Mouse (Mus musculus): ENCODE data around the gene Elovl3. TPM values are rescaled to one million over a fixed set of nuclear protein-coding genes. Genes with fewer than 3 reads are reported as not detected.
A peak's percentile ranks its signal among the peaks of the same experiment; 100 is the strongest.
"Not testable (repeated sequence)": the region's sequence is repeated elsewhere in the genome, so short reads cannot be mapped to it uniquely, and the experiment has no call there.

Elovl3 gene
- polyA plus RNA-seq, 1 experiment from 2014 or later: 0.06 TPM

DNA sequence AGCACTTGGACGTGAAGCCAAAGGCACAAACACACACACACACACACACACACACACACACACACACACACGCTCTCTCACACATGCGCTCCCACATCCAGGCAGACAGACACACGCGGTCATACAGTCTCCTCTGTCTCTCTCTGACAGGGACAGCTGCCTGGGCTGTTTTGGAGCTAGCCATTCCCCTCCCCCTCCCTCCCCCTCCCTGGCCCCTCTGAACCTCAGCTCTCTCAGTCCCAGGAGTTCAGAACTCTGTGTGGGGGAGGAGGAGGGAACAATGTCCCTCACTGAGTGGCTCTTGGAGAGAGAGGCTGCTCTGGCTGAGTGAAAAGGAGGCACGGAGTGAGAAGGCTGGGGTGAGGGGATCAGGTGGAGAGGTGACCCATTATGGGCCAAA lies 9.4 kb downstream of the Elovl3 start:
- H3K4me2 ChIP-seq (ENCODE audit: low read depth, low read length): no peak overlapping the region
- H3K9me3 ChIP-seq (replicated peaks; ENCODE audit: control insufficient read depth, low read length): no peaks in the 10 kb centered on the region
- no peaks in the 10 kb centered on the region for H3K36me3 ChIP-seq (ENCODE audit: control insufficient read depth, insufficient read depth, low read length)
- no peak overlapping the region for H3K27ac ChIP-seq (ENCODE audit: low read length)
- WGBS: 21% methylated on average over 6 of the region's 6 CpGs
- peaks cover 41% of the 10 kb centered on the region for H3K27me3 ChIP-seq (ENCODE audit: control insufficient read depth, insufficient read depth, low read length)
- H3K4me1 ChIP-seq (ENCODE audit: control insufficient read depth, insufficient read depth, low read length): peaks cover 17% of the 10 kb centered on the region
- H3K4me3 ChIP-seq (replicated peaks; ENCODE audit: low read length): no peak overlapping the region
- ATAC-seq (ENCODE audit: insufficient read depth, low FRiP score): 0 out of 2 replicates have a peak, but pooled peaks have one; percentile 30
- no peak overlapping the region for H3K9ac ChIP-seq (ENCODE audit: low read length)

DNA sequence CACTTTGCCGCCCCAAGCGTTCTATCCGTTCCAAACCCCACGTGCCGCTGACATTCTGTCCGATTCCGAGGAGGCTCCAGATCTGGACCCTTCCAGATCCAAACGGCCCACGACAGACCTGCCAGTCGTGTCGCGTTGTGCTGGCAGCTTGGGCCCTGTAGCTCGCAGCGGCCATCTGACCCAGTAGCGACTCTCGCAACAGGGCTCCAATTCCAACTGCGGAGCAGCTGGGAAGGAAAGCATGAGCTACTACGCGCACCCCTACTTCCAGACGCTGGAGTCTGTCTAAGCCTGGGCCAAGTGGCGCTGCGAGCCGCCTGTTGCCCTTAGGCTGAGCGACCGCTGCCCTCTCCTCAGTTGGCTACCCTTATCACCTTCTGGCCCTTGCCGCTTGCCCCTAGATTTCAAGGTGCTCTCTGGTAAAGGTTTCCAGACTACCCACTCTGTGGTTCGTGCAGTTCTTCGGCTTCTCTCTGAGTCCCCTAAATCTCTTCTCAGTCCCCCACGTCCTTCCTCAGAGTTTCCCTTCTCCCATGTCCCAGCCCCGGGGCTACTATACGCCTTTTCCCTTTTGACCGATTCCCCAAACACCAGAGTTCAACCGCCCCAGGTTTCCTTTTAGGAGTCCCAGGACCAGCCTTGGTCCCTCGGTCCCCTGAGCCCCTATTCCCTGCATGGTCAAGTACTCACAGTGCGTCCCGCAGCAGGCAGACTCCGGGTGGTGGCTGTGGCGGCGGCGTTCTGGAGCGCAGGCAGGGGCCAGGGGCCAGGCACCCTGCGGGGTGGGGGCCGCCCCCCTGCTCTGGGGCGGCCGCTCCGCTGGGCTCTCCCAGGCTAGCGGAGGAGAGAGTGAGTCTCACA lies 16.0 kb downstream of the Elovl3 start, which contains the start of gene Pitx3:
Gene Pitx3 (minus strand): TSS at position 816 of the 861 bp plus-strand sequence.
- Histone ChIP-seq H3K36me3 (ENCODE audit: control insufficient read depth, insufficient read depth, low read length) (no peaks in the 10 kb centered on the region), H3K4me3 (replicated peaks; ENCODE audit: low read length) (peak within 1 kb of the TSS; percentile 56), H3K9ac (ENCODE audit: low read length) (peak within 1 kb of the TSS; percentile 54; the same call in 1 of the 2 replicates), H3K27ac (ENCODE audit: low read length) (no peak within 1 kb of the TSS), H3K27me3 (ENCODE audit: control insufficient read depth, insufficient read depth, low read length) (peaks cover 52% of the 10 kb centered on the region), H3K9me3 (replicated peaks; ENCODE audit: control insufficient read depth, low read length) (no peaks in the 10 kb centered on the region), H3K4me1 (ENCODE audit: control insufficient read depth, insufficient read depth, low read length) (peaks cover 16% of the 10 kb centered on the region), H3K4me2 (ENCODE audit: low read depth, low read length) (peak within 1 kb of the TSS; percentile 99)
- no peak for ATAC-seq (ENCODE audit: insufficient read depth, low FRiP score)
- 3% methylated on average over 47 of the region's 47 CpGs for WGBS

DNA sequence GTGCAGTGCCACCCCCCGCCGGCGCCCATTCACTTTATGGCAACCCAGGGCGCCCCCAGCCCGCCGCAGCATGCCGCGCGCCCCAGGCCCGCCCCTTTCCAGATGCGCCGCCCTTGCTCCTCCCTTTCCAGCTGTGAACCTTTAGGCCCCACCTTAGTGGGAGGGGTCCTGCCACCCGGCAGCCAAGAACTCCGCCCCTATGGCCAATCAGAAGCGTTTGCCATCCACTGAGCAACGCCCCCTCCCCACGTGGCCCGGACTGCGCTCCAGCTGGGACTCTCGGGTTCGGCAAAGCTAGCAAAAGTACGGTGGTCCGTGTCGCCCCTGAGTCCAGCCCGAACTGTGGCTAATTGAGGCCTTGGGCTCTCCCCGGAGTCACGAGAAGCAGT lies 16.7 kb downstream of the Elovl3 start:
- ATAC-seq (ENCODE audit: insufficient read depth, low FRiP score): peak; percentile 78
- peak overlapping the region; percentile 54; the same call in 1 of the 2 replicates for H3K9ac ChIP-seq (ENCODE audit: low read length)
- H3K27me3 ChIP-seq (ENCODE audit: control insufficient read depth, insufficient read depth, low read length): peaks cover 52% of the 10 kb centered on the region
- H3K36me3 ChIP-seq (ENCODE audit: control insufficient read depth, insufficient read depth, low read length): no peaks in the 10 kb centered on the region
- peaks cover 19% of the 10 kb centered on the region for H3K4me1 ChIP-seq (ENCODE audit: control insufficient read depth, insufficient read depth, low read length)
- under 1% methylated on average over 27 of the region's 27 CpGs for WGBS
- no peak overlapping the region for H3K27ac ChIP-seq (ENCODE audit: low read length)
- peak overlapping the region; percentile 56 for H3K4me3 ChIP-seq (replicated peaks; ENCODE audit: low read length)
- no peaks in the 10 kb centered on the region for H3K9me3 ChIP-seq (replicated peaks; ENCODE audit: control insufficient read depth, low read length)
- peak overlapping the region; percentile 99 for H3K4me2 ChIP-seq (ENCODE audit: low read depth, low read length)

DNA sequence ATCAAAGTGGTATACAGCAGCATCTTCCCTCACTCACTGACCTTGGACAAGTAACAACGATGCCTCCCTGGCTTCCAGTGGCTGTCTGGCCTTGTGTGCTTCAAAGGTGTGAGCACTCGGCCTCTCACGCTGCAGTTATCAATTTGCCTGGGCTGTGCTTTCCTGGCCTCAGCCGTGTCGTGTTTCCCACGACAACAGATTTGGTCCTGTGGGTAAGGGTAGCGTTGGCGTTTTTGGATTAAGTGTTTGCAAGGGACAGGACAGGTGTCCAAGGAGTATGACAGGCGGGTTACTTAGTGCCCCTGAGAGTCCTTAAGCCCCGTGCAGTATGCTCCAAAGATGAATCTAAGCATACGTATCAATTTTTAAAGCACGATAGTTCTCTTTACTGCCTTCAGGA lies 17.4 kb downstream of the Elovl3 start:
- Histone ChIP-seq H3K9ac (ENCODE audit: low read length) (no peak overlapping the region), H3K9me3 (replicated peaks; ENCODE audit: control insufficient read depth, low read length) (no peaks in the 10 kb centered on the region), H3K4me3 (replicated peaks; ENCODE audit: low read length) (peak overlapping the region; percentile 56; the same call in 1 of the 2 replicates), H3K4me2 (ENCODE audit: low read depth, low read length) (peak overlapping the region; percentile 99), H3K27ac (ENCODE audit: low read length) (no peak overlapping the region), H3K36me3 (ENCODE audit: control insufficient read depth, insufficient read depth, low read length) (no peaks in the 10 kb centered on the region), H3K4me1 (ENCODE audit: control insufficient read depth, insufficient read depth, low read length) (peaks cover 25% of the 10 kb centered on the region), H3K27me3 (ENCODE audit: control insufficient read depth, insufficient read depth, low read length) (peaks cover 46% of the 10 kb centered on the region)
- WGBS: 27% methylated on average over 12 of the region's 12 CpGs
- ATAC-seq (ENCODE audit: insufficient read depth, low FRiP score): no peak

DNA sequence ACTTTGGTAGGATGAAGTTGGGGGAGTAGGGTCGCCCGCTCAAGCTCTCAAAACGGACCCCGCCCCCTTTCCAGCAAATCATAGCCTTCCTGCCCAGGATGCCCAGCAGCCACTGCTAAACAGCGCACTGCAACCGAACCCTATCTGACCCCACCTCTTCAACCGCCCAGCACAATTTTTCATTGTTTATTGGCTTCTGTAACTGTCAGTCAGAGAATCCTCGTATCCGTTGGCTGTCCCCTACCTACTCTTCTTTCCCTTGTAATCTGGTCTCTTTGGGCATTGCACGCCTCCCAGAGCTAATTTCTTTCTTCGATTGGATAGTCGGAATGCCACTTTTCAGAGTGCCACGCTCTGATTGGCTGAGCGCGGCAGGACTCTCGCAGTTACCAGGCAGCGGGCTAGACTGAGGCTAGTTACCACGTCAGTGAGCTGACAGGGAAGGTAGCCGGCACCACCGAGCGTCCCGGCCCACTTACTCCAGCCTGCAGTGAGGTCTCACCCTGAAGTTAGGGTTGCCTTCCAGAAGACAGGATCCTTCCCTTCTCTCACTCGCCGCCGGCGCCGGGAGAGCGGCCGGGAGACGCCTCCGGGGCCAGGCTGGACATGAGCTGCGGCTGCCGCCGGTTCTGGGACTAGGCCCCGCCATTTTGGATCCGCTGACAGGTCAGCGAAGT lies 20.6 kb downstream of the Elovl3 start, which contains the start of gene Gbf1:
Gene Gbf1 (plus strand): TSS at position 383 of the 677 bp plus-strand sequence.
- Histone ChIP-seq H3K27me3 (ENCODE audit: control insufficient read depth, insufficient read depth, low read length) (peaks cover 30% of the 10 kb centered on the region), H3K4me2 (ENCODE audit: low read depth, low read length) (peak within 1 kb of the TSS; percentile 83), H3K27ac (ENCODE audit: low read length) (0 out of 2 replicates have a peak within 1 kb of the TSS, but pooled peaks have one; percentile 44), H3K9me3 (replicated peaks; ENCODE audit: control insufficient read depth, low read length) (no peaks in the 10 kb centered on the region), H3K4me1 (ENCODE audit: control insufficient read depth, insufficient read depth, low read length) (peaks cover 26% of the 10 kb centered on the region), H3K36me3 (ENCODE audit: control insufficient read depth, insufficient read depth, low read length) (no peaks in the 10 kb centered on the region), H3K4me3 (replicated peaks; ENCODE audit: low read length) (peak within 1 kb of the TSS; percentile 90), H3K9ac (ENCODE audit: low read length) (peak within 1 kb of the TSS; percentile 81)
- peak; percentile 97 for ATAC-seq (ENCODE audit: insufficient read depth, low FRiP score)
- WGBS: under 1% methylated on average over 37 of the region's 37 CpGs

DNA sequence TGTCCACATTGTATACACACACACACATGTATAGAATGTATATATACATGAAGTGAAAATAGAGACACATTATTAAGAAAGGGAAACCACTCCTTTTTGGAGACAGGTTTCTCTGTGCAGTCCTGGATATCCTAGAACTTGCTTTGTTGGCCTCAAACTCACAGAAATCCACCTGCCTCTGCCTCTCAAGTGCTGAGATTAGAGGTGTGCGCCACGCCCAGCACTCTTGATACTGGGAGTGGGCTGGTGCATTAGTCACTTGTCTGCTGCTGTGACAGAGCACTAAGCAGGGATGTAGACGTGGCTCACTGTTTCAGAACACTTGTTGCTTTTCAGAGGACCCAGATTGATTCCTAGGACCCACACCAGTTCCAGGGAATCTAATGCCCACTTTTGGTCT lies 34.3 kb downstream of the Elovl3 start:
- peaks cover 20% of the 10 kb centered on the region for H3K36me3 ChIP-seq (ENCODE audit: control insufficient read depth, insufficient read depth, low read length)
- 89% methylated on average over 3 of the region's 3 CpGs for WGBS

DNA sequence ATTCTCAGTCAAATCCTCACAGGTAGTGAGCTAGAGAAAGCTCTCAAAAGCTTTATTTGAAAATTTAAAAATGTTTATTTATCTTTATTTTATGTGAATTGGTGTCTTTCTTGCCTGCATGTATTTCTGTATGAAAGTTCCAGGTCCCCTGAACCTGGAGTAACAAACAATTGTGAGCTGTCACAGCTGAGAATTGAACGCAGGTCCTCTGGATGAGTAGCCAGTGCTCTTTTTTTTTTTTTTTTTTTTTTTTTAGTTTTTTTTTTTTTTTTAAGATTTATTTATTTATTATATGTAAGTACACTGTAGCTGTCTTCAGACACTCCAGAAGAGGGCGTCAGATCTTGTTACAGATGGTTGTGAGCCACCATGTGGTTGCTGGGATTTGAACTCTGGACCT lies 35.5 kb downstream of the Elovl3 start:
- not testable (repeated sequence) for H3K4me1 ChIP-seq (ENCODE audit: control insufficient read depth, insufficient read depth, low read length); H3K9me3 ChIP-seq (replicated peaks; ENCODE audit: control insufficient read depth, low read length); H3K4me3 ChIP-seq (replicated peaks; ENCODE audit: low read length); H3K27ac ChIP-seq (ENCODE audit: low read length); ATAC-seq (ENCODE audit: insufficient read depth, low FRiP score); H3K4me2 ChIP-seq (ENCODE audit: low read depth, low read length); H3K9ac ChIP-seq (ENCODE audit: low read length); H3K27me3 ChIP-seq (ENCODE audit: control insufficient read depth, insufficient read depth, low read length)
- peaks cover 20% of the 10 kb centered on the region for H3K36me3 ChIP-seq (ENCODE audit: control insufficient read depth, insufficient read depth, low read length)
- WGBS: 100% methylated on average over 1 of the region's 2 CpGs

More for the DNA sequence above, 34.3 kb downstream of the Elovl3 start:
- no peaks in the 10 kb centered on the region for H3K4me1 ChIP-seq (ENCODE audit: control insufficient read depth, insufficient read depth, low read length)
- no peak overlapping the region for H3K9ac ChIP-seq (ENCODE audit: low read length)
- no peaks in the 10 kb centered on the region for H3K9me3 ChIP-seq (replicated peaks; ENCODE audit: control insufficient read depth, low read length)
- H3K27me3 ChIP-seq (ENCODE audit: control insufficient read depth, insufficient read depth, low read length): no peaks in the 10 kb centered on the region
- H3K4me2 ChIP-seq (ENCODE audit: low read depth, low read length): no peak overlapping the region
- no peak for ATAC-seq (ENCODE audit: insufficient read depth, low FRiP score)
- no peak overlapping the region for H3K4me3 ChIP-seq (replicated peaks; ENCODE audit: low read length)
- no peak overlapping the region for H3K27ac ChIP-seq (ENCODE audit: low read length)

DNA sequence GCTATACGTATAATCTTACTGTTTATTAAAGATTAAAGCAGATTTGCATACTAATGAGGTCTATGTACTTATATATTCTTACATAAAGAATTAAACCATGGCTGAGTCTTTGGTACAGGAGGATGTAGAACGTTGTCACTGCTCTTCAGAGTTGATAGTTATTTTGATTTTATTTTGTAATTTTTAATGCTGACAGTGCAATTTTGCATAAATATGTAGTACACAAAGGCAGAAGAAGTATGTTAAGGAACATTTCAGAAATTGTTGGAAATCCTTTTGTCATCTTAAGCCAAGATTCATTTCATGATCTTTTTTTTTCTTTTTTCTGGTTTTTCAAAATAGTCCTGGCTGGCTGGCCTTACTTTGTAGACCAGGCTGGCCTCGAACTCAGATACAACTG lies 37.7 kb downstream of the Elovl3 start:
- no peaks in the 10 kb centered on the region for H3K9me3 ChIP-seq (replicated peaks; ENCODE audit: control insufficient read depth, low read length)
- H3K4me2 ChIP-seq (ENCODE audit: low read depth, low read length): no peak overlapping the region
- no peaks in the 10 kb centered on the region for H3K27me3 ChIP-seq (ENCODE audit: control insufficient read depth, insufficient read depth, low read length)
- no peaks in the 10 kb centered on the region for H3K4me1 ChIP-seq (ENCODE audit: control insufficient read depth, insufficient read depth, low read length)
- H3K4me3 ChIP-seq (replicated peaks; ENCODE audit: low read length): no peak overlapping the region
- no peak for ATAC-seq (ENCODE audit: insufficient read depth, low FRiP score)
- H3K36me3 ChIP-seq (ENCODE audit: control insufficient read depth, insufficient read depth, low read length): peaks cover 12% of the 10 kb centered on the region
- 85% methylated on average over 3 of the region's 3 CpGs for WGBS
- H3K27ac ChIP-seq (ENCODE audit: low read length): no peak overlapping the region
- no peak overlapping the region for H3K9ac ChIP-seq (ENCODE audit: low read length)

DNA sequence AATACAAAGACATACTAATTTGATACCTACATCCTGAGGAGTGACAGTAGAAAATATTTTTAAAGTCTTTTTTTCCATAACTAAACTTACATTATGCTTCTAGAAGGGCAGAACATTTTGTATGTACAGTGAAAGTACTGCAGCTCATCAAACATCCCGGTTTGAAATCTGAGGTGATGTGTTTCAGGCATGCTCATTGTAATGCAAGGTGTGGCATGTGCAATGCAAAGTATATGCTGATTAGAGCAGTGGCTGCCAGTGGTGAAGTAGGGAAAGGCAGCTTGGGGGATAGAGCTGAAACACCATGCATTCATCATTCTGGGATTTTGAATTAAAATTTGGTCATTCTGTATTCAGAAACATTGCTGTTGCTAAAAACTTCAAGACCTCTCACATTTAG lies 38.2 kb downstream of the Elovl3 start:
- no peaks in the 10 kb centered on the region for H3K27me3 ChIP-seq (ENCODE audit: control insufficient read depth, insufficient read depth, low read length)
- H3K4me2 ChIP-seq (ENCODE audit: low read depth, low read length): no peak overlapping the region
- H3K9ac ChIP-seq (ENCODE audit: low read length): no peak overlapping the region
- ATAC-seq (ENCODE audit: insufficient read depth, low FRiP score): no peak
- H3K4me3 ChIP-seq (replicated peaks; ENCODE audit: low read length): no peak overlapping the region
- no peak overlapping the region for H3K27ac ChIP-seq (ENCODE audit: low read length)
- no peaks in the 10 kb centered on the region for H3K9me3 ChIP-seq (replicated peaks; ENCODE audit: control insufficient read depth, low read length)
- H3K36me3 ChIP-seq (ENCODE audit: control insufficient read depth, insufficient read depth, low read length): peaks cover 12% of the 10 kb centered on the region
- WGBS: 71% methylated on average over 1 of the region's 1 CpGs
- H3K4me1 ChIP-seq (ENCODE audit: control insufficient read depth, insufficient read depth, low read length): no peaks in the 10 kb centered on the region
